Mouse (Mus musculus) embryonic fibroblast, embryonic 13.5 days (primary cell): ENCODE results near the gene Rce1.

Source experiments
- CTCF ChIP-seq: IDR thresholded peaks from 2 replicates; pipeline ENCODE4 v1.5.1; 2011; ENCODE audit warnings: mild to moderate bottlenecking, control low read depth, low read length, moderate library complexity, borderline replicate concordance; ENCODE audit not compliant: insufficient read depth
- POLR2A ChIP-seq: IDR thresholded peaks from 2 replicates; pipeline ENCODE4 v1.6.1; 2011; ENCODE audit warnings: low read depth, mild to moderate bottlenecking, control low read depth, low read length, moderate library complexity

- TF ChIP-seq POLR2A: no peak
- no peak for TF ChIP-seq CTCF
Observed at GRCm38 (mm10) chr19:4666815-4667214, 41.4 kb upstream of the Rce1 start.
